9 mouse cellular contexts compared by ENCODE assay signal in genomic region chr5:149020059-149020680, GRCm38 (mm10). TPM values are rescaled to one million over a fixed set of nuclear protein-coding genes. Genes with fewer than 3 reads are reported as not detected.
DNase-seq lines count a peak whose midpoint lies in the region; ATAC-seq and TF ChIP-seq lines count a peak whose summit lies in the region.
"Had no signal": no experiment of that assay in that cellular context is flagged by ENCODE, and none has a peak within 500 bp of the region (broad histone marks: within the 10 kb centered on the region; RNA-seq: fewer than 3 reads in every experiment).

No protein-coding gene starts in this region.

- 45% methylated on average over 18 of the region's 18 CpGs for WGBS in liver, embryonic 12.5 days (ENCODE audit: insufficient replicate concordance)
- WGBS in liver, postnatal 0 days (ENCODE audit: insufficient replicate concordance), result 39% methylated on average over 18 of the region's 18 CpGs
- WGBS in embryonic facial prominence, embryonic 12.5 days, result 44% methylated on average over 18 of the region's 18 CpGs
- WGBS in limb, embryonic 13.5 days, result 46% methylated on average over 18 of the region's 18 CpGs

- H3K27ac ChIP-seq in liver, embryonic 12.5 days, result no peak overlapping the region
- no peak overlapping the region for H3K27ac ChIP-seq in liver, postnatal 0 days (ENCODE audit: low read depth)
- no peak overlapping the region for H3K27ac ChIP-seq in embryonic facial prominence, embryonic 12.5 days
- H3K27ac ChIP-seq in limb, embryonic 13.5 days, result no peak overlapping the region

- intact Hi-C loops in heart, postnatal 10 days (cut with DNase I), result no loop called here

- TF ChIP-seq CTCF in liver, postnatal 0 days (IDR thresholded peaks at IDR 0.05; ENCODE audit: low read depth), result no peak

- no peaks in the 10 kb centered on the region for H3K9me3 ChIP-seq in liver, embryonic 12.5 days (replicated peaks)
- no peaks in the 10 kb centered on the region for H3K9me3 ChIP-seq in liver, postnatal 0 days (ENCODE audit: low read length)
- H3K9me3 ChIP-seq in embryonic facial prominence, embryonic 12.5 days, result no peaks in the 10 kb centered on the region
- no peaks in the 10 kb centered on the region for H3K9me3 ChIP-seq in limb, embryonic 13.5 days

- DNase-seq in heart, adult 11 months, result peak; percentile 91
- no peak for DNase-seq in heart, postnatal 10 days
- no peak for DNase-seq in liver, postnatal 0 days
- DNase-seq in layer of hippocampus, adult 8-10 months (ENCODE audit: low spot score in 2 of 2), result no peak
- DNase-seq in left cerebral cortex, adult 9 months (ENCODE audit: low spot score in 2 of 2), result no peak

- no peak overlapping the region for H3K9ac ChIP-seq in liver, embryonic 12.5 days
- no peak overlapping the region for H3K9ac ChIP-seq in liver, postnatal 0 days (replicated peaks)
- H3K9ac ChIP-seq in embryonic facial prominence, embryonic 12.5 days, result no peak overlapping the region
- H3K9ac ChIP-seq in limb, embryonic 13.5 days, result 0 out of 2 replicates have a peak overlapping the region, but pooled peaks have one; percentile 14

- H3K27me3 ChIP-seq in liver, embryonic 12.5 days (replicated peaks), result no peaks in the 10 kb centered on the region; the same call in 1 of the 2 replicates
- H3K27me3 ChIP-seq in liver, postnatal 0 days (ENCODE audit: insufficient read depth, low read length), result no peaks in the 10 kb centered on the region
- H3K27me3 ChIP-seq in embryonic facial prominence, embryonic 12.5 days, result no peaks in the 10 kb centered on the region
- H3K27me3 ChIP-seq in limb, embryonic 13.5 days, result no peaks in the 10 kb centered on the region

- H3K4me2 ChIP-seq in liver, embryonic 12.5 days, result peak overlapping the region; percentile 10
- H3K4me2 ChIP-seq in liver, postnatal 0 days (ENCODE audit: low read depth, low read length), result no peak overlapping the region
- 0 out of 2 replicates have a peak overlapping the region, but pooled peaks have one; percentile 18 for H3K4me2 ChIP-seq in embryonic facial prominence, embryonic 12.5 days (replicated peaks)
- peak overlapping the region; percentile 39 for H3K4me2 ChIP-seq in limb, embryonic 13.5 days (replicated peaks)

- H3K36me3 ChIP-seq in liver, embryonic 12.5 days, result no peaks in the 10 kb centered on the region
- no peaks in the 10 kb centered on the region for H3K36me3 ChIP-seq in liver, postnatal 0 days (replicated peaks; ENCODE audit: insufficient read depth, low read length)
- no peaks in the 10 kb centered on the region for H3K36me3 ChIP-seq in embryonic facial prominence, embryonic 12.5 days
- H3K36me3 ChIP-seq in limb, embryonic 13.5 days, result no peaks in the 10 kb centered on the region

- TF ChIP-seq EP300 in liver, postnatal 0 days (IDR thresholded peaks at IDR 0.05; ENCODE audit: low read depth), result no peak

- H3K4me3 ChIP-seq in liver, embryonic 12.5 days, result no peak overlapping the region
- no peak overlapping the region for H3K4me3 ChIP-seq in liver, postnatal 0 days (ENCODE audit: low read depth, low read length)
- no peak overlapping the region for H3K4me3 ChIP-seq in embryonic facial prominence, embryonic 12.5 days
- no peak overlapping the region for H3K4me3 ChIP-seq in limb, embryonic 13.5 days

- H3K4me1 ChIP-seq in liver, embryonic 12.5 days, result peaks cover 16% of the 10 kb centered on the region
- H3K4me1 ChIP-seq in liver, postnatal 0 days (ENCODE audit: insufficient read depth), result peaks cover 16% of the 10 kb centered on the region
- H3K4me1 ChIP-seq in embryonic facial prominence, embryonic 12.5 days, result peaks cover 7% of the 10 kb centered on the region; the same call in 1 of the 2 replicates
- H3K4me1 ChIP-seq in limb, embryonic 13.5 days, result peaks cover 13% of the 10 kb centered on the region

- no peak for ATAC-seq in liver, embryonic 12.5 days
- no peak for ATAC-seq in liver, postnatal 0 days
- ATAC-seq in embryonic facial prominence, embryonic 12.5 days (ENCODE audit: insufficient number of reproducible peaks, insufficient read depth, low FRiP score, low TSS enrichment), result no peak
- ATAC-seq in limb, embryonic 13.5 days (ENCODE audit: low FRiP score, low read depth), result no peak

RNA-seq across cellular contexts. Expression of gene Gm42791, which starts 25.2 kb away (rescaled TPM):
- 1 to 10 TPM; 4.1 to 6.0 TPM for total RNA-seq in heart, postnatal 10 days (2021)
- 0.51 and 1.7 TPM in 2 replicates for polyA plus RNA-seq in liver, embryonic 12.5 days (2016; fragmentation: Nextera tagmentation; extraction: Ambion mirVana)
- polyA plus RNA-seq in liver, postnatal 0 days (2015; fragmentation: Nextera tagmentation; extraction: Ambion mirVana), result 0.42 TPM in 1 of 2 replicates, not detected in the other
- 3.4 and 4.0 TPM in 2 replicates for polyA plus RNA-seq in embryonic facial prominence, embryonic 12.5 days (2016; fragmentation: Nextera tagmentation; extraction: Ambion mirVana)
- polyA plus RNA-seq in limb, embryonic 13.5 days (2015; fragmentation: Nextera tagmentation; extraction: Ambion mirVana), result 1.6 and 2.6 TPM in 2 replicates
- 10 to 100 TPM; 20.4 to 38.3 (median 34.6) TPM for total RNA-seq in layer of hippocampus, adult 8-10 months (2022)
- polyA plus RNA-seq: frontal cortex, adult 2 months had no signal
